Mouse (Mus musculus) hindbrain, embryonic 12.5 days (tissue): ENCODE data around the gene Cox6b2. TPM values are rescaled to one million over a fixed set of nuclear protein-coding genes. Genes with fewer than 3 reads are reported as not detected.

Experiments
- ATAC-seq: fragments of 200-750 bp; cut with Nextera tagmentation; 2 replicates; pipeline ENCODE4 v1.8.0; 2017; ENCODE audit warnings: moderate TSS enrichment; ENCODE audit not compliant: low FRiP score
- H3K27ac ChIP-seq: fragments of 300-500 bp; sonication (generic); 2 replicates; pipeline ENCODE4 v1.5.1; 2016; ENCODE audit warnings: mild to moderate bottlenecking
- H3K27me3 ChIP-seq: fragments of 300-500 bp; sonication (generic); 2 replicates; pipeline ENCODE4 v1.6.1; 2016; ENCODE audit warnings: mild to moderate bottlenecking
- H3K36me3 ChIP-seq: fragments of 300-500 bp; sonication (generic); 2 replicates; pipeline ENCODE4 v1.6.1; 2016; ENCODE audit warnings: mild to moderate bottlenecking
- H3K4me1 ChIP-seq: fragments of 300-500 bp; sonication (generic); 2 replicates; pipeline ENCODE4 v1.6.1; 2016
- H3K4me2 ChIP-seq: fragments of 300-500 bp; sonication (generic); replicated peaks from 2 replicates; pipeline ENCODE4 v1.6.1; 2016; ENCODE audit warnings: mild to moderate bottlenecking
- H3K4me3 ChIP-seq: fragments of 300-500 bp; sonication (generic); 2 replicates; pipeline ENCODE4 v1.5.1; 2016; ENCODE audit warnings: mild to moderate bottlenecking
- H3K9ac ChIP-seq: fragments of 300-500 bp; sonication (generic); 2 replicates; pipeline ENCODE4 v1.6.1; 2016; ENCODE audit warnings: mild to moderate bottlenecking, moderate library complexity
- H3K9me3 ChIP-seq: fragments of 300-500 bp; sonication (generic); replicated peaks from 2 replicates; pipeline ENCODE4 v1.6.1; 2016; ENCODE audit warnings: mild to moderate bottlenecking
- WGBS: fragments of 180-500 bp; shearing (Covaris S2); methylation state at CpG from one replicate; pipeline ENCODE4 v1.1.7; 2016; 5-methylcytosine and 5-hydroxymethylcytosine counted together
- polyA plus RNA-seq: library from polyadenylated mRNA; unstranded; fragments of >200 nt; fragmentation: Nextera tagmentation; extraction: Ambion mirVana; gene quantifications from 2 replicates; pipeline ENCODE4 v1.2.1, GENCODE M21; 2016

Cox6b2 gene
- polyA plus RNA-seq, 1 experiment from 2014 or later = 37.6 TPM

- Histone ChIP-seq H3K4me3 (no peak within 1 kb of the TSS), H3K4me1 (peaks cover 5% of the 10 kb centered on the region; the same call in 1 of the 2 replicates), H3K27ac (no peak within 1 kb of the TSS), H3K27me3 (peaks cover 55% of the 10 kb centered on the region), H3K9ac (no peak within 1 kb of the TSS), H3K4me2 (no peak within 1 kb of the TSS), H3K9me3 (no peaks in the 10 kb centered on the region), H3K36me3 (no peaks in the 10 kb centered on the region)
- 71% methylated on average over 2 of the region's 2 CpGs for WGBS
- ATAC-seq = no peak
These were observed 29.9 kb upstream of the Cox6b2 start, which contains the start of the genes Il11 and Tmem190 for GRCm38 (mm10) chr7:4782759-4783158. Gene Il11, minus strand, starts transcription at chr7:4782859. Gene Tmem190, plus strand, starts transcription at chr7:4782937.

GRCm38 (mm10) chr7:4782130-4782529, 29.2 kb upstream of the Cox6b2 start:
- no peaks in the 10 kb centered on the region for H3K36me3 ChIP-seq
- H3K4me3 ChIP-seq = no peak overlapping the region
- peaks cover 55% of the 10 kb centered on the region for H3K27me3 ChIP-seq
- H3K4me2 ChIP-seq = no peak overlapping the region
- no peak overlapping the region for H3K9ac ChIP-seq
- H3K9me3 ChIP-seq = no peaks in the 10 kb centered on the region
- WGBS = 48% methylated on average over 3 of the region's 3 CpGs
- no peak for ATAC-seq
- H3K27ac ChIP-seq = no peak overlapping the region
- peaks cover 11% of the 10 kb centered on the region; the same call in 1 of the 2 replicates for H3K4me1 ChIP-seq

GRCm38 (mm10) chr7:4779921-4780320, 27.0 kb upstream of the Cox6b2 start:
- Histone ChIP-seq H3K4me1 (peaks cover 15% of the 10 kb centered on the region), H3K27me3 (peaks cover 77% of the 10 kb centered on the region), H3K9ac (no peak overlapping the region), H3K4me2 (no peak overlapping the region), H3K9me3 (no peaks in the 10 kb centered on the region), H3K36me3 (no peaks in the 10 kb centered on the region), H3K27ac (no peak overlapping the region), H3K4me3 (no peak overlapping the region)
- ATAC-seq = no peak
- WGBS = 43% methylated on average over 3 of the region's 5 CpGs

- H3K9ac ChIP-seq = peak overlapping the region; percentile 36
- no peak for ATAC-seq
- no peak overlapping the region for H3K27ac ChIP-seq
- 3% methylated on average over 20 of the region's 20 CpGs for WGBS
- peaks cover 15% of the 10 kb centered on the region for H3K4me1 ChIP-seq
- peak overlapping the region; percentile 51 for H3K4me2 ChIP-seq
- H3K27me3 ChIP-seq = peaks cover 76% of the 10 kb centered on the region
- H3K36me3 ChIP-seq = no peaks in the 10 kb centered on the region
- H3K4me3 ChIP-seq = no peak overlapping the region
- H3K9me3 ChIP-seq = no peaks in the 10 kb centered on the region
These were observed 25.1 kb upstream of the Cox6b2 start for GRCm38 (mm10) chr7:4777851-4778637.

GRCm38 (mm10) chr7:4776861-4777830, 24.3 kb upstream of the Cox6b2 start:
- WGBS = 1% methylated on average over 37 of the region's 56 CpGs
- Histone ChIP-seq H3K4me2 (peak overlapping the region; percentile 51), H3K9me3 (no peaks in the 10 kb centered on the region), H3K36me3 (no peaks in the 10 kb centered on the region), H3K4me1 (peaks cover 15% of the 10 kb centered on the region), H3K27ac (no peak overlapping the region), H3K4me3 (peak overlapping the region; percentile 32), H3K9ac (peak overlapping the region; percentile 52), H3K27me3 (peaks cover 71% of the 10 kb centered on the region)
- peak; percentile 75 for ATAC-seq

GRCm38 (mm10) chr7:4776131-4776530, 23.2 kb upstream of the Cox6b2 start:
- 48% methylated on average over 10 of the region's 10 CpGs for WGBS
- peaks cover 66% of the 10 kb centered on the region for H3K27me3 ChIP-seq
- no peak for ATAC-seq
- no peak overlapping the region for H3K27ac ChIP-seq
- no peaks in the 10 kb centered on the region for H3K36me3 ChIP-seq
- H3K9ac ChIP-seq = no peak overlapping the region
- no peak overlapping the region for H3K4me3 ChIP-seq
- peaks cover 15% of the 10 kb centered on the region for H3K4me1 ChIP-seq
- no peak overlapping the region for H3K4me2 ChIP-seq
- H3K9me3 ChIP-seq = no peaks in the 10 kb centered on the region

- Histone ChIP-seq H3K4me1 (no peaks in the 10 kb centered on the region), H3K9me3 (no peaks in the 10 kb centered on the region), H3K9ac (no peak within 1 kb of the TSS), H3K4me3 (no peak within 1 kb of the TSS), H3K4me2 (no peak within 1 kb of the TSS), H3K27ac (no peak within 1 kb of the TSS), H3K36me3 (no peaks in the 10 kb centered on the region), H3K27me3 (peaks cover 18% of the 10 kb centered on the region)
- WGBS = 74% methylated on average over 3 of the region's 5 CpGs
- no peak for ATAC-seq
These were observed 18.3 kb upstream of the Cox6b2 start, which contains the start of gene Fam71e2 for GRCm38 (mm10) chr7:4771202-4771601. Gene Fam71e2, minus strand, starts transcription at chr7:4771302.

- no peaks in the 10 kb centered on the region for H3K9me3 ChIP-seq
- H3K4me1 ChIP-seq = no peaks in the 10 kb centered on the region
- H3K27ac ChIP-seq = no peak overlapping the region
- no peak overlapping the region for H3K4me3 ChIP-seq
- whole genome bisulfite sequencing = 24% methylated on average over 4 of the region's 4 CpGs
- H3K4me2 ChIP-seq = no peak overlapping the region
- H3K27me3 ChIP-seq = no peaks in the 10 kb centered on the region
- ATAC-seq = no peak
- H3K9ac ChIP-seq = no peak overlapping the region
- no peaks in the 10 kb centered on the region for H3K36me3 ChIP-seq
These were observed 12.2 kb upstream of the Cox6b2 start for GRCm38 (mm10) chr7:4764946-4765710.

GRCm38 (mm10) chr7:4759670-4760069, 6.8 kb upstream of the Cox6b2 start:
- no peak for ATAC-seq
- Histone ChIP-seq H3K36me3 (no peaks in the 10 kb centered on the region), H3K9me3 (no peaks in the 10 kb centered on the region), H3K4me1 (no peaks in the 10 kb centered on the region), H3K27ac (no peak overlapping the region), H3K9ac (no peak overlapping the region), H3K4me2 (no peak overlapping the region), H3K27me3 (no peaks in the 10 kb centered on the region), H3K4me3 (no peak overlapping the region)
- WGBS = 39% methylated on average over 1 of the region's 1 CpGs

GRCm38 (mm10) chr7:4751971-4752820, 698 bp downstream of the Cox6b2 start:
- 3% methylated on average over 30 of the region's 30 CpGs for WGBS
- Histone ChIP-seq H3K27me3 (peaks cover 8% of the 10 kb centered on the region; the same call in 1 of the 2 replicates), H3K4me3 (peak overlapping the region; percentile 32), H3K9ac (peak overlapping the region; percentile 23; the same call in 1 of the 2 replicates), H3K4me2 (peak overlapping the region; percentile 50), H3K4me1 (peaks cover 20% of the 10 kb centered on the region), H3K27ac (no peak overlapping the region), H3K36me3 (peaks cover under 1% of the 10 kb centered on the region; the same call in 1 of the 2 replicates), H3K9me3 (no peaks in the 10 kb centered on the region)
- peak; percentile 65 for ATAC-seq

GRCm38 (mm10) chr7:4749169-4749568, 3.7 kb downstream of the Cox6b2 start:
- Histone ChIP-seq H3K4me1 (peaks cover 25% of the 10 kb centered on the region), H3K4me2 (no peak overlapping the region), H3K9me3 (no peaks in the 10 kb centered on the region), H3K4me3 (no peak overlapping the region), H3K36me3 (peaks cover 26% of the 10 kb centered on the region), H3K27ac (no peak overlapping the region), H3K27me3 (peaks cover 8% of the 10 kb centered on the region; the same call in 1 of the 2 replicates), H3K9ac (no peak overlapping the region)
- 86% methylated on average over 2 of the region's 2 CpGs for WGBS
- no peak for ATAC-seq
